Comparison of ENCODE assay signal across 8 mouse cellular contexts in genomic region chr1:161507623-161508047, GRCm38 (mm10). TPM values are rescaled to one million over a fixed set of nuclear protein-coding genes. Genes with fewer than 3 reads are reported as not detected.
A peak's percentile ranks its signal among the peaks of the same experiment; 100 is the strongest.
DNase-seq lines count a peak whose midpoint lies in the region.

No protein-coding gene starts in this region.

- DNase-seq in urinary bladder, postnatal 14 days (ENCODE audit: low spot score), result peak; percentile 63
- no peak for DNase-seq in urinary bladder, postnatal 10 days (ENCODE audit: low spot score)
- peak; percentile 55 to 57 for DNase-seq in cerebellum, postnatal 10 days
- peak; percentile 61 for DNase-seq in heart, postnatal 4 days
- DNase-seq in ovary, postnatal 14 days (ENCODE audit: low spot score), result peak; percentile 21
- no peak for DNase-seq in neural tube, embryonic 10.5 days (ENCODE audit: extremely low spot score, low spot score)
- no peak for DNase-seq in left cerebral cortex, adult 11 months (ENCODE audit: low spot score)
- no peak for DNase-seq in layer of hippocampus, postnatal 36 days

RNA-seq across cellular contexts. Expression of gene Tnfsf18, which starts 13.2 kb away (rescaled TPM):
- not detected for total RNA-seq in heart, postnatal 4 days (2021)
- total RNA-seq in layer of hippocampus, postnatal 36 days (2021), result not detected

Comparison
In these comparisons a context has a peak if more than half of its experiments do, and no peak if none do; other contexts are left out.
1. DNase-seq: peak in urinary bladder, postnatal 14 days (single experiment), cerebellum, postnatal 10 days (2 of 2), heart, postnatal 4 days (single experiment) and ovary, postnatal 14 days (single experiment); none in urinary bladder, postnatal 10 days (single experiment), neural tube, embryonic 10.5 days (single experiment), left cerebral cortex, adult 11 months (single experiment) and layer of hippocampus, postnatal 36 days (0 of 2).